Mouse (Mus musculus): Measurements from ENCODE around the gene Ric8a. TPM values are rescaled to one million over a fixed set of nuclear protein-coding genes. Genes with fewer than 3 reads are reported as not detected.
A peak's percentile ranks its signal among the peaks of the same experiment; 100 is the strongest.

Ric8a gene
- polyA plus RNA-seq, 2 experiments, result 70.3 to 74.0 TPM

GRCm38 (mm10) chr7:140860728-140861127 lies 4.0 kb downstream of the Ric8a start:
- Histone ChIP-seq H3K27me3 (ENCODE audit: control insufficient read depth, insufficient read depth, low read length) (no peaks in the 10 kb centered on the region), H3K27ac (replicated peaks; ENCODE audit: low read depth, low read length) (no peak overlapping the region), H3K9me3 (ENCODE audit: control insufficient read depth, low read length) (no peaks in the 10 kb centered on the region), H3K4me1 (ENCODE audit: control insufficient read depth, insufficient read depth, low read length) (peaks cover 12% of the 10 kb centered on the region), H3K4me3 (replicated peaks; ENCODE audit: low read length) (no peak overlapping the region), H3K36me3 (ENCODE audit: control insufficient read depth, insufficient read depth, low read length) (peaks cover 68% of the 10 kb centered on the region), H3K4me2 (replicated peaks; ENCODE audit: low read depth, low read length, severe bottlenecking) (no peak overlapping the region), H3K9ac (ENCODE audit: low read depth, low read length, severe bottlenecking) (no peak overlapping the region)
- no peak for DNase-seq (ENCODE audit: low spot score)
- no peak for TF ChIP-seq POLR2A (IDR thresholded peaks at IDR 0.05; ENCODE audit: borderline replicate concordance, extremely low read depth, insufficient read depth, insufficient read length)
- whole genome bisulfite sequencing, result 79% methylated on average over 5 of the region's 5 CpGs
- ATAC-seq (ENCODE audit: low FRiP score, low read depth), result no peak

GRCm38 (mm10) chr7:140864761-140865160 lies 8.0 kb downstream of the Ric8a start:
- Histone ChIP-seq H3K9ac (ENCODE audit: low read depth, low read length, severe bottlenecking) (no peak overlapping the region), H3K4me1 (ENCODE audit: control insufficient read depth, insufficient read depth, low read length) (no peaks in the 10 kb centered on the region), H3K4me2 (replicated peaks; ENCODE audit: low read depth, low read length, severe bottlenecking) (no peak overlapping the region), H3K4me3 (replicated peaks; ENCODE audit: low read length) (no peak overlapping the region), H3K27me3 (ENCODE audit: control insufficient read depth, insufficient read depth, low read length) (no peaks in the 10 kb centered on the region), H3K27ac (replicated peaks; ENCODE audit: low read depth, low read length) (no peak overlapping the region), H3K36me3 (ENCODE audit: control insufficient read depth, insufficient read depth, low read length) (peaks cover 67% of the 10 kb centered on the region), H3K9me3 (ENCODE audit: control insufficient read depth, low read length) (no peaks in the 10 kb centered on the region)
- TF ChIP-seq POLR2A (IDR thresholded peaks at IDR 0.05; ENCODE audit: borderline replicate concordance, extremely low read depth, insufficient read depth, insufficient read length), result no peak
- WGBS, result 86% methylated on average over 12 of the region's 12 CpGs
- ATAC-seq (ENCODE audit: low FRiP score, low read depth) (no peak), DNase-seq (ENCODE audit: low spot score) (no peak)

GRCm38 (mm10) chr7:140874224-140874623 lies 17.5 kb downstream of the Ric8a start:
- H3K9me3 ChIP-seq (ENCODE audit: control insufficient read depth, low read length), result no peaks in the 10 kb centered on the region
- no peak overlapping the region for H3K9ac ChIP-seq (ENCODE audit: low read depth, low read length, severe bottlenecking)
- H3K4me1 ChIP-seq (ENCODE audit: control insufficient read depth, insufficient read depth, low read length), result no peaks in the 10 kb centered on the region
- ATAC-seq (ENCODE audit: low FRiP score, low read depth) (no peak), DNase-seq (ENCODE audit: low spot score) (no peak)
- no peak overlapping the region for H3K4me2 ChIP-seq (replicated peaks; ENCODE audit: low read depth, low read length, severe bottlenecking)
- H3K36me3 ChIP-seq (ENCODE audit: control insufficient read depth, insufficient read depth, low read length), result peaks cover 45% of the 10 kb centered on the region
- H3K27ac ChIP-seq (replicated peaks; ENCODE audit: low read depth, low read length), result no peak overlapping the region
- H3K4me3 ChIP-seq (replicated peaks; ENCODE audit: low read length), result no peak overlapping the region
- H3K27me3 ChIP-seq (ENCODE audit: control insufficient read depth, insufficient read depth, low read length), result no peaks in the 10 kb centered on the region
- no peak for TF ChIP-seq POLR2A (IDR thresholded peaks at IDR 0.05; ENCODE audit: borderline replicate concordance, extremely low read depth, insufficient read depth, insufficient read length)
- WGBS, result 90% methylated on average over 4 of the region's 4 CpGs

GRCm38 (mm10) chr7:140877364-140877763 lies 20.6 kb downstream of the Ric8a start:
- H3K9ac ChIP-seq (ENCODE audit: low read depth, low read length, severe bottlenecking), result no peak overlapping the region
- H3K9me3 ChIP-seq (ENCODE audit: control insufficient read depth, low read length), result no peaks in the 10 kb centered on the region
- 80% methylated on average over 6 of the region's 6 CpGs for WGBS

GRCm38 (mm10) chr7:140879355-140879754 lies 22.6 kb downstream of the Ric8a start:
- DNase-seq (ENCODE audit: low spot score) (no peak), ATAC-seq (ENCODE audit: low FRiP score, low read depth) (no peak)
- no peaks in the 10 kb centered on the region for H3K27me3 ChIP-seq (ENCODE audit: control insufficient read depth, insufficient read depth, low read length)
- no peak overlapping the region for H3K27ac ChIP-seq (replicated peaks; ENCODE audit: low read depth, low read length)
- no peak overlapping the region for H3K9ac ChIP-seq (ENCODE audit: low read depth, low read length, severe bottlenecking)
- no peak overlapping the region for H3K4me3 ChIP-seq (replicated peaks; ENCODE audit: low read length)
- H3K9me3 ChIP-seq (ENCODE audit: control insufficient read depth, low read length), result no peaks in the 10 kb centered on the region
- no peak for TF ChIP-seq POLR2A (IDR thresholded peaks at IDR 0.05; ENCODE audit: borderline replicate concordance, extremely low read depth, insufficient read depth, insufficient read length)
- peaks cover 7% of the 10 kb centered on the region for H3K4me1 ChIP-seq (ENCODE audit: control insufficient read depth, insufficient read depth, low read length)
- H3K4me2 ChIP-seq (replicated peaks; ENCODE audit: low read depth, low read length, severe bottlenecking), result no peak overlapping the region
- peaks cover 31% of the 10 kb centered on the region for H3K36me3 ChIP-seq (ENCODE audit: control insufficient read depth, insufficient read depth, low read length)
- 88% methylated on average over 7 of the region's 7 CpGs for WGBS

More at GRCm38 (mm10) chr7:140877364-140877763, 20.6 kb downstream of the Ric8a start:
- H3K27me3 ChIP-seq (ENCODE audit: control insufficient read depth, insufficient read depth, low read length), result no peaks in the 10 kb centered on the region
- DNase-seq (ENCODE audit: low spot score), result no peak
- peaks cover 33% of the 10 kb centered on the region for H3K36me3 ChIP-seq (ENCODE audit: control insufficient read depth, insufficient read depth, low read length)
- no peak for TF ChIP-seq POLR2A (IDR thresholded peaks at IDR 0.05; ENCODE audit: borderline replicate concordance, extremely low read depth, insufficient read depth, insufficient read length)
- no peak overlapping the region for H3K4me3 ChIP-seq (replicated peaks; ENCODE audit: low read length)
- no peak for ATAC-seq (ENCODE audit: low FRiP score, low read depth)
- 0 out of 2 replicates have a peak, but pooled peaks cover 3% of the 10 kb centered on the region for H3K4me1 ChIP-seq (ENCODE audit: control insufficient read depth, insufficient read depth, low read length)
- no peak overlapping the region for H3K27ac ChIP-seq (replicated peaks; ENCODE audit: low read depth, low read length)
- no peak overlapping the region for H3K4me2 ChIP-seq (replicated peaks; ENCODE audit: low read depth, low read length, severe bottlenecking)

- Histone ChIP-seq H3K36me3 (ENCODE audit: control insufficient read depth, insufficient read depth, low read length) (peaks cover 29% of the 10 kb centered on the region), H3K4me2 (replicated peaks; ENCODE audit: low read depth, low read length, severe bottlenecking) (0 out of 2 replicates have a peak overlapping the region, but pooled peaks have one; percentile 49), H3K4me3 (replicated peaks; ENCODE audit: low read length) (no peak overlapping the region), H3K4me1 (ENCODE audit: control insufficient read depth, insufficient read depth, low read length) (peaks cover 7% of the 10 kb centered on the region), H3K27me3 (ENCODE audit: control insufficient read depth, insufficient read depth, low read length) (no peaks in the 10 kb centered on the region), H3K9me3 (ENCODE audit: control insufficient read depth, low read length) (no peaks in the 10 kb centered on the region), H3K9ac (ENCODE audit: low read depth, low read length, severe bottlenecking) (no peak overlapping the region), H3K27ac (replicated peaks; ENCODE audit: low read depth, low read length) (no peak overlapping the region)
- DNase-seq (ENCODE audit: low spot score) (no peak), ATAC-seq (ENCODE audit: low FRiP score, low read depth) (no peak)
- no peak for TF ChIP-seq POLR2A (IDR thresholded peaks at IDR 0.05; ENCODE audit: borderline replicate concordance, extremely low read depth, insufficient read depth, insufficient read length)
- WGBS, result 85% methylated on average over 3 of the region's 3 CpGs
These were observed 23.7 kb downstream of the Ric8a start for GRCm38 (mm10) chr7:140880419-140880818.

Data from limb, embryonic 14.5 days (tissue).